Mouse (Mus musculus): Measurements from ENCODE around the gene Olfr1463.

Olfr1463 gene

GRCm38 (mm10) chr19:13231028-13231427 lies at the start of gene Olfr1463:
Gene Olfr1463 (plus strand): TSS chr19:13231328.
- DNase-seq (ENCODE audit: low spot score), result no peak

DNA sequence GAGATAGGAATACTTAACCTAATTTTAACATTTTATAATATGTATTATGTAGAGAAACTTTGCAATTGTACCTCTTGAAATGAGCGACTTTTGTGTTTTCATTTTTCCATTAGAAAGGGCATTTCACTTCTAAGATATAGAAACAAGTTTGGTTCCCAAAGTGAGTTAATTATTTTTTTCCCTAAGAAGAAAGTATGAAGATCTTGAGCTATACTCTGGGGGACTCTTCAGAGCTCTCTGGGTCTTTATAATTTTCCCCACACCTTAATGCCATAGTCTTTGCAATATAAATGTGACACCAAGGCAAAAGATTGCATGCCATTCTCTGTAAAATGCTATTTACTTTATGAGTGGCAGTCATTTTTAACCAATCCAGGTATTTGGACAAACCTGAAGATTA lies 45.7 kb upstream of the Olfr1463 start, which contains the start of gene Olfr1462:
Gene Olfr1462, plus strand, starts transcription at position 301 of the 400 bp plus-strand sequence.
- no peak for DNase-seq (ENCODE audit: low spot score)

DNA sequence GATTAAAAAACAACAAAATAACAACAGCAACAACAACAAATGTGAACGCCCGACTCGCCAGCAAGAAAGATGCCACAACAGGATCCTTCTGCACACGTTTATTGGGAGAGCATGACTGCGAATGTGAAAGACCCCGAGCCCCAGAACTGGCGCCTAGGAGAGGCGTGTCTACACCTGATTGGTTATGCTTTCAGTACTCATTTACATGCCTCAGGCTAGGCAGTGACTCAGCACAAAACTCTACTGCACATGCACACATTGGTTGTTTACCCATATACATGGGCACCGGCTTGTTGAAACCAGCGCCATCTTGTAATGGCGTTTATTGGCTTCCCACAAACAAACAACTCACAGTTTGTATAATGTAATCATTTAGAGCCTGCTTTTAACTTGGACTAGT lies 9.5 kb upstream of the Olfr1463 start:
- no peak for DNase-seq (ENCODE audit: low spot score)

All from ovary, postnatal 14 days (tissue).